Mouse (Mus musculus) ES-Bruce4 (cell line): Measurements from ENCODE around the gene Cdh23. TPM values are rescaled to one million over a fixed set of nuclear protein-coding genes. Genes with fewer than 3 reads are reported as not detected.

Source experiments
- H3K27ac ChIP-seq: 2 replicates; pipeline ENCODE4 v1.5.1; 2012; ENCODE audit warnings: low read length, inconsistent platforms; ENCODE audit not compliant: insufficient read depth
- H3K27me3 ChIP-seq: 2 replicates; pipeline ENCODE4 v1.6.1; 2012; ENCODE audit warnings: mild to moderate bottlenecking, low read length, inconsistent platforms; ENCODE audit not compliant: control insufficient read depth, poor library complexity, insufficient read depth, severe bottlenecking
- H3K36me3 ChIP-seq: 2 replicates; pipeline ENCODE4 v1.6.1; 2012; ENCODE audit warnings: inconsistent platforms, mild to moderate bottlenecking, low read length, moderate library complexity; ENCODE audit not compliant: control insufficient read depth, poor library complexity, insufficient read depth, severe bottlenecking
- H3K4me1 ChIP-seq: one replicate; pipeline ENCODE4 v1.8.1; 2011; ENCODE audit warnings: low read length; ENCODE audit not compliant: control insufficient read depth, insufficient read depth
- H3K4me3 ChIP-seq: 2 replicates; pipeline ENCODE4 v1.5.1; 2011; ENCODE audit warnings: low read depth, mild to moderate bottlenecking, low read length
- H3K9ac ChIP-seq: 2 replicates; pipeline ENCODE4 v1.6.1; 2012; ENCODE audit warnings: low read depth, mild to moderate bottlenecking, inconsistent platforms; ENCODE audit not compliant: poor library complexity, severe bottlenecking
- H3K9me3 ChIP-seq: replicated peaks from 2 replicates; pipeline ENCODE4 v1.6.1; 2012; ENCODE audit warnings: mild to moderate bottlenecking, low read length, inconsistent platforms; ENCODE audit not compliant: control insufficient read depth, poor library complexity, insufficient read depth, severe bottlenecking
- CTCF ChIP-seq: IDR thresholded peaks from one replicate; pipeline ENCODE4 v1.8.1; 2011; ENCODE audit warnings: low read depth, low read length
- EP300 ChIP-seq: IDR thresholded peaks from 2 replicates; pipeline ENCODE4 v1.6.1; 2011; ENCODE audit warnings: low read depth, low read length; ENCODE audit not compliant: insufficient read depth
- POLR2A ChIP-seq: IDR thresholded peaks from one replicate; pipeline ENCODE4 v1.8.1; 2011; ENCODE audit warnings: low read length; ENCODE audit not compliant: insufficient read depth
- polyA plus RNA-seq: library from polyadenylated mRNA; stranded (reverse); fragments of >200 nt; gene quantifications from 2 replicates; pipeline ENCODE4 v1.2.4, GENCODE M21; 2011; ENCODE audit warnings: low read depth; ENCODE audit not compliant: missing spikeins, insufficient read depth, insufficient read length

The Cdh23 gene
- polyA plus RNA-seq, 1 experiment: 0.33 TPM

DNA sequence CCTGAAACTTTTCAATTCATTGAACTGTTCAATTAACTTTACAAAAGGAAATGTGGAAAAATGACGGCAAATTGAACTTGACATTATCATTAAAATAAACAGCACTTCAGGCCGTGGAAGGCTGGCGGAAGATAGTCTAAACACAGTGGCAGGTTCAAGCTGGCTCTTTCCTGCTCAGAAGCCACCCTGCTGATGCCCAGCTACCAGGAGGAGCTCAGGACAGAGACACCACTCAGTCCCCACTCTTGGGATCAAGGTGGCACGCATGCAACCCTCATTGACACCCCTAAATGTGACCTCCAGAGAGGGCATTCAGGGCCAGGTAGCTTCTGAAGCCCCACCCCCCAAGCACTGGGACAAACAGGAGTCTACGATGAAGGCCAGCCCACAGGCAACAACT, 89.1 kb downstream of the Cdh23 start:
- Histone ChIP-seq H3K9ac (no peak overlapping the region), H3K36me3 (no peaks in the 10 kb centered on the region), H3K27ac (no peak overlapping the region), H3K4me3 (no peak overlapping the region), H3K27me3 (no peaks in the 10 kb centered on the region), H3K4me1 (peaks cover 2% of the 10 kb centered on the region), H3K9me3 (no peaks in the 10 kb centered on the region)
- TF ChIP-seq CTCF (no peak), EP300 (0 out of 2 replicates have a peak, but pooled peaks have one; percentile 37)

DNA sequence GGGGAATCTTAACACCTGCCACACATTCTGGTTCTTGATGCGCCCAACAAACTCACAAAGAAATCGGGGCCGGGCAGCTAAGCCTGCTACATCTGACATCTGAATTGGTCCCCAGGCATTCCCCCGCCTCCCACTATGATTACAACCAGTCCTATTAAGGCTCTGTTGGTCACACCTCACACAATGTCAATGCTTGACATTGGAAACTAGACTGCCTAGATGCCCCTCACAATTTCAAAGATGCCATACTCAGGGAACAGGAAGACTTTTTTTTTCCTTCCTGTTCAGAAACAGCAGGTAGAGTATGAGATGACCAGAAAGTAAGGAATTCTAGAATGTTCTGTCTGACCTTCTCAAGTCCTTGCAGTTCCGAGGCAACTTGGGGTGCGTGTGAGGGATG, 89.6 kb downstream of the Cdh23 start:
- H3K9me3 ChIP-seq: no peaks in the 10 kb centered on the region
- no peaks in the 10 kb centered on the region for H3K36me3 ChIP-seq
- no peak overlapping the region for H3K9ac ChIP-seq
- peaks cover 2% of the 10 kb centered on the region for H3K4me1 ChIP-seq
- H3K27ac ChIP-seq: no peak overlapping the region
- H3K4me3 ChIP-seq: no peak overlapping the region
- no peaks in the 10 kb centered on the region for H3K27me3 ChIP-seq
- TF ChIP-seq CTCF: no peak
- no peak for TF ChIP-seq POLR2A
- no peak for TF ChIP-seq EP300

DNA sequence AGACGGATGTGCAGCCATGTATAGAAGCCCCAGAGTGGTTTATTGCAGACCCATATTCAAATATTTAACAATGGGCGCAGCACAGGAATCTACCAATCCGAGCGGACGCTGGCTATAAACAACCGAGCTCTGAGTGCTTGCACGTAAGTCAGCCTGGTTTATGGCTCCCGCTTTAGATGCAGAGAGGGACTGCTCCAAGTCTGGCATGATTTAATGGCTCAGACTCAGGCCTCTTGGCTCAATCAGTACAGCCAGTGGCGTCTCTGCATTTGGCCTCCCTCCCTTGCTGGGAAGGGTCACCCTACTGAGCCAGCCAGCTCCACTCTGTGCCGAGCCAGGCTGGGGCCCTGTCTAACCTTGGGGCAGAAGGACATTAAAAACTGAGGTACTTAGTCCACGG, 94.1 kb downstream of the Cdh23 start:
- TF ChIP-seq POLR2A: no peak
- H3K9ac ChIP-seq: no peak overlapping the region
- no peak overlapping the region for H3K27ac ChIP-seq
- H3K27me3 ChIP-seq: no peaks in the 10 kb centered on the region
- H3K36me3 ChIP-seq: no peaks in the 10 kb centered on the region
- H3K4me3 ChIP-seq: no peak overlapping the region
- no peaks in the 10 kb centered on the region for H3K9me3 ChIP-seq
- peaks cover 1% of the 10 kb centered on the region for H3K4me1 ChIP-seq

DNA sequence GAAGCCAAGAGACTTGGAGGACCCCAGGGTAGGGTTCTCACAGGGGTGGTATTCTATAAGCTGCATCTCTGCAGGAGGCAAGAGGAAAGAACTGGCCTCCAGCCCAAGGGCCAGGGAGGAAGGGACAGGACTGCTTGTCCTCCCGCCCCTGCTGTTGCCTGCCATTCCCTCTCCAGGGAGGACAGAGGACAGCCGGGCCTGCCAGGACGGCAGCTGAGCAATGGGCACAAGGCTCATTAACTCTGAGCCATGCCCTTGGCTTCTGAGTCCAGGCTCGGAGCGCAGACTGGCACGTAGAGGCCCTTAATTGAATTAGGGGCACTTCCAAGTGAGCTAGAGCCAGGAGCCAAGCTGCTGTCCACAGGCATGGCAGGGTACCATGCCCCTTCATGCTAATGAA, 101.1 kb downstream of the Cdh23 start:
- Histone ChIP-seq H3K9ac (no peak overlapping the region), H3K9me3 (no peaks in the 10 kb centered on the region), H3K27me3 (no peaks in the 10 kb centered on the region), H3K27ac (no peak overlapping the region), H3K4me1 (no peaks in the 10 kb centered on the region), H3K36me3 (no peaks in the 10 kb centered on the region), H3K4me3 (no peak overlapping the region)
- TF ChIP-seq POLR2A (no peak), EP300 (no peak), CTCF (no peak)

DNA sequence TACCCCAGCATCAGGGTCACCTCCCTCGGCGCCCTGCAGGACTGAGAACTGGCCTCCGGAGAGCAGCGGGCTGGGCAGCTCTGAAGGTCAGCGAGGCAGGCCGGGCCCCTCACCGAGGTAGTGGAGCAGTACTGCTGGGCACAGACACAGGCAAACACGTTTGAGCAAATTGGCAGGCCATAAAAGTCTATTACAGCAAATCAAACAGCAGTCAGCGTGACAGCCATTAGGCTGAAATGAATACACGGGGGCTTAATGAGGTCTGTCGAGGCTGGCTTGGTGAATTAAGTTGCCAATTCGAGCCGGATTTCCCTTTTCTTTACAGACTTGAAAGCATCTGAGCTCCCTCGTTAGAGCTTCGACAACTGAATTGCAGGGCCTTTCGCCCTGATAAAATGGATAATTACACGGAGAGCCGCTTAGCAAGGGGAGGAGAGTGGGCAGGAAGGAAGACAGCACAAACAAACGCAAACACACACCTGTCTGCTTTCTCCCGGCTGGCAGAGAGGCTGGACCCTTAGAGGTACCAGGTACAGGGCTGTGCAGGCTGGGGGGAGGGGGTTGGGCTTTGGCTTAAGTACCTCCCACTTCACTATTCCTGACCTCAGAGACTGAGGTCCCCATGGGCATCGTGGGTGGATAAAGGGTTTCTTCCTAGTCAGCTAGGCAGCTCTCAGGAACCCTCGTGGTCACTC, 103.3 kb downstream of the Cdh23 start:
- TF ChIP-seq POLR2A: no peak
- no peak for TF ChIP-seq CTCF
- no peak for TF ChIP-seq EP300
- H3K9me3 ChIP-seq: no peaks in the 10 kb centered on the region
- no peaks in the 10 kb centered on the region for H3K4me1 ChIP-seq
- H3K27me3 ChIP-seq: no peaks in the 10 kb centered on the region
- no peak overlapping the region for H3K27ac ChIP-seq
- no peak overlapping the region for H3K4me3 ChIP-seq
- H3K36me3 ChIP-seq: no peaks in the 10 kb centered on the region
- H3K9ac ChIP-seq: no peak overlapping the region

DNA sequence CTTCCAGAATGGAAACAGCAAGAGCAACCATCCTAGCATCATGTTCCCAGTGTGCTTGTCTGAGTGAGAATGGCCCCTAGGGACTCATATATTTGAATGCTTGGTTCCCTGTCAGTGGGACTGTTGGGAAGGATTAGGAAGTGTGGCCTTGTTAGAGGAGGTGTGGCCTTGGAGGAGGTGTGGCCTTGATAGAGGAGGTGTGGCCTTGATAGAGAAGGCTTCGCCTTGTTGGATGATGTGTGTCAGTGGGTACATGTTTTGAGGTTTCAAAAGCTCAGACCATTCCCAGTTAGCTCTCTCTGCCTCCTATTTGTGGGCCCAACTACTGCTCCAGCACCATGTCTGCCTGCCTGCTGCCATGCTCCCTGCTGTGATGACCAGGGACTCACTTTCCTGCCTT, 105.0 kb downstream of the Cdh23 start:
- TF ChIP-seq POLR2A (no peak), EP300 (no peak), CTCF (no peak)

More for the DNA sequence above, 105.0 kb downstream of the Cdh23 start:
- Histone ChIP-seq H3K9ac (no peak overlapping the region), H3K4me1 (no peaks in the 10 kb centered on the region), H3K27ac (no peak overlapping the region), H3K9me3 (no peaks in the 10 kb centered on the region), H3K27me3 (no peaks in the 10 kb centered on the region), H3K4me3 (no peak overlapping the region), H3K36me3 (no peaks in the 10 kb centered on the region)
